ENCODE assay signal across 9 mouse cellular contexts in genomic region chr14:101842521-101842920, GRCm38 (mm10).
DNase-seq lines count a peak whose midpoint lies in the region; ATAC-seq lines count a peak whose summit lies in the region.
"Had no signal": no experiment of that assay in that cellular context is flagged by ENCODE, and none has a peak within 500 bp of the region (broad histone marks: within the 10 kb centered on the region; RNA-seq: fewer than 3 reads in every experiment).

No protein-coding gene starts in this region.

- peak overlapping the region; percentile 47 for H3K4me3 ChIP-seq in heart, embryonic 15.5 days

- H3K4me2 ChIP-seq in heart, embryonic 15.5 days: peak overlapping the region; percentile 59

- H3K4me1 ChIP-seq in heart, embryonic 15.5 days (replicated peaks): peaks cover 43% of the 10 kb centered on the region

- no peaks in the 10 kb centered on the region for H3K27me3 ChIP-seq in heart, embryonic 15.5 days

- 61% methylated on average over 6 of the region's 6 CpGs for WGBS in heart, embryonic 15.5 days

- no peaks in the 10 kb centered on the region for H3K36me3 ChIP-seq in heart, embryonic 15.5 days
- H3K36me3 ChIP-seq: G1E had no signal

- H3K9ac ChIP-seq in heart, embryonic 15.5 days: peak overlapping the region; percentile 30

- H3K27ac ChIP-seq in heart, embryonic 15.5 days: peak overlapping the region; percentile 67

- H3K9me3 ChIP-seq in heart, embryonic 15.5 days (replicated peaks): no peaks in the 10 kb centered on the region

- DNase-seq in heart, adult 9 months (ENCODE audit: low spot score in 2 of 2): no peak
- DNase-seq in CD4-positive helper T cell, adult 2 months (ENCODE audit: low read depth, low spot score): peak; percentile 10
- DNase-seq in induced T-regulatory cell, adult 2 months (ENCODE audit: low read depth): peak; percentile 27
- DNase-seq in lung, postnatal 4 days: peak; percentile 10 to 27
- no peak for DNase-seq in adrenal gland, postnatal 36 days
- no peak for DNase-seq in gastrocnemius, postnatal 14 days
- no peak for DNase-seq in right cerebral cortex, postnatal 4 days

- intact Hi-C loops in gastrocnemius, postnatal 14 days (cut with DNase I; ENCODE audit: low total_unique reads): no loop called here

- no peak for ATAC-seq in heart, embryonic 15.5 days (replicated peaks; ENCODE audit: insufficient number of reproducible peaks, insufficient read depth, low FRiP score, low read depth)

Comparison
In these comparisons a context has a peak if more than half of its experiments do, and no peak if none do; other contexts are left out.
1. DNase-seq: peak in CD4-positive helper T cell, adult 2 months (single experiment), induced T-regulatory cell, adult 2 months (single experiment) and lung, postnatal 4 days (2 of 2); none in heart, adult 9 months (0 of 2), adrenal gland, postnatal 36 days (0 of 2), gastrocnemius, postnatal 14 days (single experiment) and right cerebral cortex, postnatal 4 days (single experiment).